In genomic region chr11:105246369-105246768, GRCm38 (mm10) we compare ENCODE assay signal across 23 mouse cellular contexts. TPM values are rescaled to one million over a fixed set of nuclear protein-coding genes. Genes with fewer than 3 reads are reported as not detected.
DNase-seq lines count a peak whose midpoint lies in the region; ATAC-seq lines count a peak whose summit lies in the region.
"Had no signal": no experiment of that assay in that cellular context is flagged by ENCODE, and none has a peak within 500 bp of the region (broad histone marks: within the 10 kb centered on the region; RNA-seq: fewer than 3 reads in every experiment).

No protein-coding gene starts in this region.

- 40% methylated on average over 1 of the region's 1 CpGs for WGBS in lung, embryonic 15.5 days

- DNase-seq in left cerebral cortex, adult 11 months (ENCODE audit: low spot score): peak; percentile 26
- no peak for DNase-seq in left cerebral cortex, postnatal 36 days (ENCODE audit: low spot score in 2 of 2)
- no peak for DNase-seq in lung, postnatal 14 days
- DNase-seq in right cerebral cortex, adult 18-20 months: peak; percentile 24
- no peak for DNase-seq in right cerebral cortex, postnatal 10 days (ENCODE audit: low spot score in 2 of 2)
- DNase-seq in telencephalon, adult 2 months (ENCODE audit: low read depth, low spot score): peak; percentile 69
- no peak for DNase-seq in layer of hippocampus, adult 8-10 months (ENCODE audit: low spot score in 2 of 2)
- DNase-seq: adrenal gland, postnatal 10 days; B cell, adult 2 months; cerebellum, adult 11-12 months; cerebellum, postnatal 10 days; forebrain, postnatal 0 days; gastrocnemius, postnatal 10 days; heart, adult 2 months had no signal

- H3K9ac ChIP-seq in lung, embryonic 15.5 days: no peak overlapping the region
- H3K9ac ChIP-seq: forebrain, embryonic 13.5 days; forebrain, postnatal 0 days; heart, embryonic 15.5 days; hindbrain, embryonic 14.5 days had no signal

- intact Hi-C loops in left cerebral cortex, postnatal 36 days (cut with DNase I): no loop called here

- H3K9me3 ChIP-seq in lung, embryonic 15.5 days: no peaks in the 10 kb centered on the region
- H3K9me3 ChIP-seq: embryonic facial prominence, embryonic 10.5 days; forebrain, embryonic 13.5 days; G1E; heart, embryonic 15.5 days; hindbrain, embryonic 10.5 days had no signal

- H3K4me1 ChIP-seq in lung, embryonic 15.5 days: peaks cover 12% of the 10 kb centered on the region
- H3K4me1 ChIP-seq: embryonic facial prominence, embryonic 10.5 days; forebrain, embryonic 13.5 days; heart, embryonic 15.5 days; hindbrain, embryonic 10.5 days had no signal

- no peak overlapping the region for H3K4me2 ChIP-seq in lung, embryonic 15.5 days
- H3K4me2 ChIP-seq: forebrain, embryonic 13.5 days; heart, embryonic 11.5 days; heart, embryonic 15.5 days; hindbrain, embryonic 14.5 days had no signal

- peaks cover 56% of the 10 kb centered on the region for H3K36me3 ChIP-seq in lung, embryonic 15.5 days

- peak overlapping the region; percentile 61 for H3K27ac ChIP-seq in lung, embryonic 15.5 days
- H3K27ac ChIP-seq: embryonic facial prominence, embryonic 10.5 days; forebrain, embryonic 13.5 days; heart, adult 2 months; heart, embryonic 15.5 days; hindbrain, embryonic 10.5 days; hindbrain, embryonic 14.5 days had no signal

- H3K4me3 ChIP-seq in lung, embryonic 15.5 days: no peak overlapping the region
- H3K4me3 ChIP-seq: embryonic facial prominence, embryonic 10.5 days; forebrain, embryonic 13.5 days; heart, adult 2 months; heart, embryonic 15.5 days; hindbrain, embryonic 10.5 days had no signal

- peak; percentile 73; the same call in 1 of the 2 replicates for ATAC-seq in lung, embryonic 15.5 days (ENCODE audit: borderline replicate concordance, extremely low read depth, low FRiP score, low TSS enrichment)
- ATAC-seq: CD4-positive, CD25-positive, alpha-beta regulatory T cell, adult 4 months; forebrain, embryonic 13.5 days; forebrain, postnatal 0 days had no signal

- no peaks in the 10 kb centered on the region for H3K27me3 ChIP-seq in lung, embryonic 15.5 days
- H3K27me3 ChIP-seq: forebrain, embryonic 13.5 days; heart, embryonic 15.5 days had no signal

RNA-seq across cellular contexts. Expression of gene Mrc2, which starts 46.1 kb away (rescaled TPM):
- 10 to 100 TPM in 1 of 2 experiments, 1 to 10 TPM in 1; 4.8 to 10.1 TPM for total RNA-seq in left cerebral cortex, postnatal 36 days (2021)
- polyA plus RNA-seq in lung, embryonic 15.5 days (2015; fragmentation: Nextera tagmentation; extraction: Ambion mirVana): 26.0 and 29.5 TPM in 2 replicates
- 10 to 100 TPM in 2 of 4 experiments, 1 to 10 TPM in 2; 5.0 to 19.1 (median 9.9) TPM for total RNA-seq in layer of hippocampus, adult 8-10 months (2022)
- polyA plus RNA-seq: CD4-positive, CD25-positive, alpha-beta regulatory T cell, adult 4 months; G1E had no signal

Comparison
In these comparisons a context has a peak if more than half of its experiments do, and no peak if none do; other contexts are left out.
1. DNase-seq: peak in left cerebral cortex, adult 11 months (single experiment), right cerebral cortex, adult 18-20 months (single experiment) and telencephalon, adult 2 months (single experiment); none in left cerebral cortex, postnatal 36 days (0 of 2), lung, postnatal 14 days (single experiment), right cerebral cortex, postnatal 10 days (0 of 2) and layer of hippocampus, adult 8-10 months (0 of 2).